Mouse (Mus musculus) frontal cortex, adult (tissue): ENCODE data around the gene Ndufs8.
"Not testable (repeated sequence)": the region's sequence is repeated elsewhere in the genome, so short reads cannot be mapped to it uniquely, and the experiment has no call there.

ENCODE experiments used
- ATAC-seq: cut with Nextera tagmentation; 2 replicates; pipeline ENCODE4 v1.9.2; 2017; ENCODE audit warnings: mild to moderate bottlenecking, moderate library complexity, mixed read lengths; ENCODE audit not compliant: low TSS enrichment

The Ndufs8 gene

GRCm38 (mm10) chr19:3912337-3913204 is at the start of gene Ndufs8:
TSS of gene Ndufs8 (minus strand) at chr19:3912774.
- peak; percentile 94 for ATAC-seq

DNA sequence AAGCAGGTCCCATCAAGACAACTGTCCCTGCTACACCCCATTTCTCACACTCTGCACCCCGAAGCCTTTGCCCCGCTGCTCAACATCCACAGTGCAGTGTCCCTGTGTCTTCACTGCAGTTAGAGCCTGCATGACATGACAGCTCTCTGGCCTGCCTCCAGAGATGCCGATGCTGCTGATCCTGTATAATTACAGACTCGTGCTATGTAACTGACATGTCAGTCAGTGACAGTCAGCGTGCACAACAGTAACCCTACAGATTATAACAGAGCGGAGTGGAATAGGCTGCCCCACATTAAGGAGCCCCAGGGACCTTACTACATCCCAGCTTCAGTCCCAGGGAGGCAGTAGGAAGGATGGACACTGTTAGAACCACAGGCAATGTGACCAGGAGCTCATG is 49.2 kb upstream of the Ndufs8 start:
- ATAC-seq = not testable (repeated sequence)

DNA sequence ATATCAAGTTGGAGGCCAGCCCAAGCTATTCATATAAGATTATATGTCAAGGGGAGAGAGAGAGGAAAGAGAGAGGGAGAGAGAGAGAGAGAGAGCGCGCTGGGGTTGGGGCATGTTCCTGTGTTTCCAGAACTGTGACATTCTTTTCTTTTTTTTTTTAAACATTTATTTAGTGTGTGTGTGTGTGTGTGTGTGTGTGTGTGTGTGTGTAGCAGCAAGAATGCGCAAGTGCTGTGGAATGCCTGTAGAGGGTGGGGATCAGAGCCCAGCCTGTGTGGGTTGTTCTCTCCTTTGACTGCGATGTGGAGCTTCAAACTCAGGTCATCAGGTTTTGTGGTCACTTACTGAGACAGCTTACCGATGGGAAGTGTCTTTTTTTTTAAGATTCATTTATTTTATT is 47.6 kb upstream of the Ndufs8 start:
- no peak for ATAC-seq

- no peak for ATAC-seq
Measured at GRCm38 (mm10) chr19:3959030-3959429, 46.5 kb upstream of the Ndufs8 start.

DNA sequence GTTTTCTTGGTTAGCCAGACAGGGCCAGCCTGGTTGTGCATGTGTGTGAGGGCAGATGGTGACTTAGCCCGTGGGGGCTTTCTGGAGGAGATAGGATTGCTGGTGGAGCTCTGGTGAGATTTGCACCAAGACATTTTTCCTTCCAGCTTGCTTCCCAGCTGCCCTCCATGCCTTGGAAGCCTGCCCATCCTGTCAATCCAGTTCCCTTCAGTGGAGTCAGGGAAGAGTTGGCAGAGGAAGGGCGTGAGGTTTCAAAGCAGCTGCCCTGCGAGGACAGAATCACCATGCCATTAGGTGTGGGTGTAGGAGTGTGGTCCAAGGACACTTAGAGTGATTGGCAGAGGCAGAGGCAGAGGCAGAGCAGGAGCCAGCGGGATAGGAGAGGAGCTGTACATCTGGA is 45.9 kb upstream of the Ndufs8 start, which contains the start of gene Aldh3b3:
Aldh3b3 (plus strand) TSS at position 176 of the 400 bp plus-strand sequence.
- no peak for ATAC-seq

DNA sequence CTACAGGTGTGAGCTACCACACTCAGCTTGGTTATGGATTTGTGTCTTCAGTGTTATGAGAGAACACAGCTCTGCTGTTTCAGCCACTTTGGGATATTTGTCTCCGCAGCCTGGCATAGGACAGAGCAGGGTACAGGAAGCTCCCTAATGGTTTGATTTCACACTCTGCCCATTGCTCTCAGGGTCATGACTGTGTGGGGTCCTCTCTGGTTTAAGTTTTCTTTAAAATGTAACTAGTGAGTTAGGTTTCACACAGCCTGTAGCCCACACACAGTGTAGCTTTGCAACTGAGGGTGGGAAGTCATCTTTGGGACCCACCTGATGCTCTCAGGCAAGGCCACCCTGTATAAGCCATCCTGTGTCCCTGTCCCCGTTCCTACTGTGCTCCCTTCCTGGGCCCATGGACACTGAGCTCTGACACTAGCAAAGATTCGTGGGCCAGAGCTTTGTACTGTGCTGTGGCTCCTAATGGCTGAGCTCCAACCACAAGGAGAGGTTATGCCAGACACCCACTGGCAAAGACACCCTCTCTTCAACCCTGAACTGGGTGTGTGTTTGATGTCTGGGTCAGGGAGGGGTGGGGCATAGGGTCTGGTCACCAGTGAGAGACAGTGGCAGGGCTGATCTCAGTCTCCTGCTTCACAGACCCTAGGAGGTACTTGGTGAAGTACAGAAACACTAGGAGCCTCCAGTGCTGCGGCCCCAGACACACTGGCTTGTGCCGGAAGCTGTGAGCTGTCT is 44.9 kb upstream of the Ndufs8 start:
- not testable (repeated sequence) for ATAC-seq

- ATAC-seq = no peak
Measured at GRCm38 (mm10) chr19:3955804-3956203, 43.2 kb upstream of the Ndufs8 start.

DNA sequence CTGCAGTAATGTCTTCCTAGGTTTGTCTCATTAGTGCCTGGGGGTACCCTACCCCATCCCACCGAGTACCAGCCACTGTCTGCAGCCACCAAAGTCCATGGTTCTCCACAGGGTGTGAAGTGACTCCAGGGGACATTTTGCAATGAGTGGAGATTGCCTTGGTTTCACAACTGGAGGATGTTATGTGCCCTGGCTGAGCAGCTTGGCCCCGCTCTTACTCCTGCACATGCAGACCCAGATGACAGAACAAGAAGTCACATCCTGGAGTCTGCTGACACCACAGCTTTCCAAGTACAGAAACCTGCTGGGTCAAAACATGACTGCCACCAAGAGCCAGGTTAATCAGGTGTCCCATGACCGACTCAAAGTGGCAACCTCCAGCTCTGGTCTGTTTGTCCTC is 42.5 kb upstream of the Ndufs8 start:
- no peak for ATAC-seq

- ATAC-seq = no peak
Measured at GRCm38 (mm10) chr19:3952099-3952498, 39.5 kb upstream of the Ndufs8 start.

DNA sequence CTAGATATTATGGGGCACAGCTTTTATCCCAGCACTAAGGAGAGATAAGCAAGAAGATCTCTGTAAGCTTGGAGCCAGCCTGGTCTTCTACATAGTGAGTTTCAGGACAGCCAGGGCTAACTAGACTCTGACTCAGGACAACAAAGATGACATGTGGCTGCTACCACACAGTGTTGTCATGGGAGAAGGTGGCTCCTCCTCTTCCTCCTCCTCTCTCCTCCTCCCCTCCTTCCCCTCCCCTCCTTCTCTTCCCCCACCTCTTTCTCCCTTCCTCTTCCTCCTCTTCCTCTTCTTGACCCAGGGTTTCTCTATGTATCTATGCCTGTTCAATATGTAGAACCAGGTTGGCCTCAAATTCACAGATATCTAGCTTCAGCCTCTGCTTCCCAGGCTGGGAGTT is 38.9 kb upstream of the Ndufs8 start:
- ATAC-seq = no peak

DNA sequence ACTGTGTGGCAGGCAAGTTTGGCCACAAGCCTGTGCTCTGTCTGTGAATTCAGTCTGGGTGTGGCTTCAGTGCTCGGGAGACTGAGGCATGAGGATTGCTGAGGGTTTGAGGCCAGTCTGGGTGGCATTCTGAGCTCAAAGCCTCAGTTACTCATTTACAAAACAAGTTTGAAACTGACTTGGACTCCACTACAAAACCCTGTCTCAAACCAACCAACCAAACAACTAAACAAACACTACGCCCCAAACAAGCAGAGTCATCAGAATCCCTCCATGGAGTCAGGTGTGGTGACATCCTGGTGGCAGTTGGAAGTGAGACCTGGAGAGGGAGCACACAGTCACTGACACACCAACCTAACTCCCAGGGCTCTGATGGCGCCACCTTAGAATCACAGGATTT is 37.8 kb upstream of the Ndufs8 start:
- ATAC-seq = no peak

- ATAC-seq = no peak
Measured at GRCm38 (mm10) chr19:3948546-3948945, 36.0 kb upstream of the Ndufs8 start.

DNA sequence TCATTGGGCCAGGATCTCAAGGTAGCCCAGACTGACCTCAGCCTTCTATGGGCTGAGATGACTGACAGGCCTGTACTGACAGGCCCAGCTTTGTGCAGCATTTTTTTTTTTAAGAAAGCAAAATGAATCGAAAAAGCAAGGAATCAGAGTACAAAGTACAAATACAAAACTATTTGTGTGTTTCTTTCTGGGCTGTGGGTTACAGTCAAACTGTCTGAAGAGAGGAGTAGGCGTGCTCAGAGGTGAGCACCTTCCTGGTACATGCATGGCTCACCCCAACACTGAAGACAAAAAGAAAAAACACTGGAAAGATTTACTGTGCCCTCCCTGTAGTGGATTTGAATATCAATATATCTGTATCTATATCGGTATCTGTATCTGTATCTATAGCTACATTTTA is 35.2 kb upstream of the Ndufs8 start:
- ATAC-seq = no peak

- peak; percentile 67; the same call in 1 of the 2 replicates for ATAC-seq
Measured at GRCm38 (mm10) chr19:3946715-3947114, 34.1 kb upstream of the Ndufs8 start.

GRCm38 (mm10) chr19:3945872-3946564 is 33.4 kb upstream of the Ndufs8 start:
- no peak for ATAC-seq

- no peak for ATAC-seq
Measured at GRCm38 (mm10) chr19:3942986-3943735, 30.6 kb upstream of the Ndufs8 start.

- no peak for ATAC-seq
Measured at GRCm38 (mm10) chr19:3942315-3942714, 29.7 kb upstream of the Ndufs8 start.

GRCm38 (mm10) chr19:3935896-3936850 is 23.6 kb upstream of the Ndufs8 start:
- no peak for ATAC-seq

DNA sequence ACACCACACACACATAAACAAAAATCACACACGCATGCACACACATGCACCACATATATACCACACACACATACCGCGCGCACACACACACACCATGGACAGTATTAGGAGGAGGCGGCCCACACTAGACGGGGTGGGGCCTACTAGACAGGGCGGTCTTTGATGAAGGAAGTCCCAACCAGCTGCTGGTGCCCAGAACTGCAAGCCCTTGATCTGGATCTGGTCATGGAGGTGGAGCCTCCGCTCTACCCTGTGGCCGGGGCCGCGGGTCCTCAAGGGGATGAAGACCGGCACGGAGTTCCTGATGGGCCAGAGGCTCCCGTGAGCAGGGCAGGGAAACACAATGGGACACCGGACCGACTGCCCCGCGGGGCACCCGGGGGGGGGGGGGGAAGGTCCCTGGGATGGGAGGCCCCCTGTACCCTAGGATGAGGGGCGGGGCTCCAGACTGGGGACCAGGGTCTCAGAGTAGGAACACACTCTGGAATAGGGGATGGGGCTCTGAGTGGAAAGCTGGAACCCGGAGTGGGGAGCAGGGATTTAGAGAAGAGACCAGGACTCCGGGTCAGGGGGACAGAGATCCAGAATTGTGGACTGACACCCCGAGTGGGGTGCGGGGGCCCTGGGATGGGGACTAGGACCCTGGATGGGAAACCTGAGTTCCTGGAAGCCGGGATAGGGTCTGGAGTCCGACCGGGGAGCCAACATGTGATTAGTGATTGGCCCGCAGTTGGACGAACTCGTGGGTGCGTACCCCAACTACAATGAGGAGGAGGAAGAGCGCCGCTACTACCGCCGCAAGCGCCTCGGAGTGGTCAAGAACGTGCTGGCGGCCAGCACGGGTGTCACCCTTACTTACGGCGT is 22.7 kb upstream of the Ndufs8 start, which contains the start of gene Unc93b1:
Unc93b1 (plus strand) TSS at position 155 of the 864 bp plus-strand sequence.
- ATAC-seq = peak; percentile 34; the same call in 1 of the 2 replicates
